Mouse (Mus musculus): Measurements from ENCODE around the gene Gimap4. TPM values are rescaled to one million over a fixed set of nuclear protein-coding genes. Genes with fewer than 3 reads are reported as not detected.

The Gimap4 gene
- total RNA-seq, 2 experiments from 2014 or later, result 50.2 to 52.8 TPM

Other genes starting within 250 kb of the Gimap4 start
- gene Zfp467, start 238.7 kb upstream of the Gimap4 start, total RNA-seq (2021), result 10 to 100 TPM; 33.2 to 50.2 TPM
- gene Sspo, start 236.3 kb upstream of the Gimap4 start, total RNA-seq (2021), result 1 to 10 TPM; 1.5 to 2.9 TPM
- gene Atp6v0e2, start 146.9 kb upstream of the Gimap4 start, total RNA-seq (2021), result 10 to 100 TPM; 35.9 to 42.8 TPM
- gene Lrrc61, start 129.8 kb upstream of the Gimap4 start, total RNA-seq (2021), result 10 to 100 TPM; 25.1 to 27.3 TPM
- gene Rarres2, start 111.8 kb upstream of the Gimap4 start, total RNA-seq (2021), result 100 to 1,000 TPM; 198 to 328 TPM
- not detected for gene Gm45021, start 94.9 kb upstream of the Gimap4 start, total RNA-seq (2021)
- gene Repin1, start 90.7 kb upstream of the Gimap4 start, total RNA-seq (2021), result 10 to 100 TPM; 37.6 to 42.0 TPM
- gene Gm44965, start 90.6 kb upstream of the Gimap4 start, total RNA-seq (2021), result 1 to 10 TPM in 1 of 2 experiments, not detected in 1; 1.3 TPM
- 1 to 10 TPM; 6.1 to 6.2 TPM for gene Zfp775, start 82.5 kb upstream of the Gimap4 start, total RNA-seq (2021)
- 1 to 10 TPM; 1.7 to 3.6 TPM for gene AI854703, start 57.8 kb upstream of the Gimap4 start, total RNA-seq (2021)
- 10 to 100 TPM; 11.7 to 14.8 TPM for gene Gimap8, start 37.3 kb upstream of the Gimap4 start, total RNA-seq (2021)
- 1 to 10 TPM; 9.0 TPM for gene Gimap9, start 8.4 kb upstream of the Gimap4 start, total RNA-seq (2021)
- gene Gimap6, start 23.7 kb downstream of the Gimap4 start, total RNA-seq (2021), result 10 to 100 TPM; 70.8 to 75.9 TPM
- gene Gm28053, start 34.1 kb downstream of the Gimap4 start, total RNA-seq (2021), result 10 to 100 TPM in 1 of 2 experiments, 1 to 10 TPM in 1; 9.1 to 10.3 TPM
- 1 to 10 TPM in 1 of 2 experiments, under 1 TPM in 1; 0.96 to 1.6 TPM for gene Gimap7, start 34.1 kb downstream of the Gimap4 start, total RNA-seq (2021)
- 10 to 100 TPM; 18.7 to 24.2 TPM for gene Gimap1, start 54.5 kb downstream of the Gimap4 start, total RNA-seq (2021)
- 10 to 100 TPM; 14.2 to 19.5 TPM for gene Gimap5, start 61.6 kb downstream of the Gimap4 start, total RNA-seq (2021)
- 1 to 10 TPM; 4.5 to 5.4 TPM for gene Gimap3, start 86.3 kb downstream of the Gimap4 start, total RNA-seq (2021)
- gene Tmem176a, start 156.4 kb downstream of the Gimap4 start, total RNA-seq (2021), result 100 to 1,000 TPM; 138 to 148 TPM
- 100 to 1,000 TPM; 280 to 302 TPM for gene Tmem176b, start 156.9 kb downstream of the Gimap4 start, total RNA-seq (2021)
- not detected for gene Aoc1, start 188.3 kb downstream of the Gimap4 start, total RNA-seq (2021)
- gene 1600015I10Rik, start 245.3 kb downstream of the Gimap4 start, total RNA-seq (2021), result under 1 TPM in 1 of 2 experiments, not detected in 1; 0.12 TPM

All from adrenal gland, postnatal 10 days (tissue).